Mouse (Mus musculus): ENCODE measurements around the gene Faap100. TPM values are rescaled to one million over a fixed set of nuclear protein-coding genes. Genes with fewer than 3 reads are reported as not detected.
"Not testable (repeated sequence)": the region's sequence is repeated elsewhere in the genome, so short reads cannot be mapped to it uniquely, and the experiment has no call there.

Faap100 gene
- polyA plus RNA-seq, 1 experiment from 2014 or later, result 36.0 TPM

GRCm38 (mm10) chr11:120354304-120355276, 24.0 kb downstream of the Faap100 start:
- H3K4me1 ChIP-seq, result peaks cover 67% of the 10 kb centered on the region
- H3K4me3 ChIP-seq, result no peak overlapping the region
- no peaks in the 10 kb centered on the region for H3K36me3 ChIP-seq (replicated peaks)
- no peaks in the 10 kb centered on the region for H3K9me3 ChIP-seq
- WGBS, result 91% methylated on average over 17 of the region's 17 CpGs
- H3K27me3 ChIP-seq (ENCODE audit: poor library complexity, severe bottlenecking), result peaks cover 8% of the 10 kb centered on the region; the same call in 1 of the 2 replicates
- DNase-seq (ENCODE audit: extremely low spot score, low spot score), result no peak
- no peak overlapping the region for H3K27ac ChIP-seq

- Histone ChIP-seq H3K27me3 (ENCODE audit: poor library complexity, severe bottlenecking) (peaks cover 8% of the 10 kb centered on the region; the same call in 1 of the 2 replicates), H3K4me3 (peak overlapping the region; percentile 21), H3K27ac (peak overlapping the region; percentile 56), H3K4me1 (peaks cover 67% of the 10 kb centered on the region), H3K9me3 (no peaks in the 10 kb centered on the region), H3K36me3 (replicated peaks) (no peaks in the 10 kb centered on the region)
- DNase-seq (ENCODE audit: extremely low spot score, low spot score), result peak; percentile 58
- 27% methylated on average over 26 of the region's 26 CpGs for WGBS
Measured at GRCm38 (mm10) chr11:120353500-120354303, 24.9 kb downstream of the Faap100 start.

GRCm38 (mm10) chr11:120352571-120353290, 25.8 kb downstream of the Faap100 start:
- 0 out of 2 replicates have a peak overlapping the region, but pooled peaks have one; percentile 21 for H3K4me3 ChIP-seq
- H3K9me3 ChIP-seq, result no peaks in the 10 kb centered on the region
- H3K4me1 ChIP-seq, result peaks cover 59% of the 10 kb centered on the region
- peaks cover 8% of the 10 kb centered on the region; the same call in 1 of the 2 replicates for H3K27me3 ChIP-seq (ENCODE audit: poor library complexity, severe bottlenecking)
- peak overlapping the region; percentile 56 for H3K27ac ChIP-seq
- WGBS, result 78% methylated on average over 13 of the region's 13 CpGs
- peaks cover 3% of the 10 kb centered on the region; the same call in 1 of the 2 replicates for H3K36me3 ChIP-seq (replicated peaks)
- no peak for DNase-seq (ENCODE audit: extremely low spot score, low spot score)

- not testable (repeated sequence) for H3K27ac ChIP-seq; DNase-seq (ENCODE audit: extremely low spot score, low spot score); H3K36me3 ChIP-seq (replicated peaks); H3K9me3 ChIP-seq; H3K27me3 ChIP-seq (ENCODE audit: poor library complexity, severe bottlenecking)
- peaks cover 57% of the 10 kb centered on the region for H3K4me1 ChIP-seq
- 93% methylated on average over 5 of the region's 5 CpGs for WGBS
- peak overlapping the region; percentile 99; the same call in 1 of the 2 replicates for H3K4me3 ChIP-seq
Measured at GRCm38 (mm10) chr11:120352093-120352350, 26.5 kb downstream of the Faap100 start.

- H3K9me3 ChIP-seq, result no peaks in the 10 kb centered on the region
- H3K27me3 ChIP-seq (ENCODE audit: poor library complexity, severe bottlenecking), result peaks cover 8% of the 10 kb centered on the region; the same call in 1 of the 2 replicates
- peaks cover 11% of the 10 kb centered on the region for H3K36me3 ChIP-seq (replicated peaks)
- 92% methylated on average over 10 of the region's 10 CpGs for WGBS
- peak overlapping the region; percentile 100 for H3K27ac ChIP-seq
- no peak for DNase-seq (ENCODE audit: extremely low spot score, low spot score)
- H3K4me3 ChIP-seq, result peak overlapping the region; percentile 99
- H3K4me1 ChIP-seq, result peaks cover 61% of the 10 kb centered on the region
Measured at GRCm38 (mm10) chr11:120351250-120352092, 27.1 kb downstream of the Faap100 start.

- 27% methylated on average over 11 of the region's 11 CpGs for WGBS
- Histone ChIP-seq H3K27me3 (ENCODE audit: poor library complexity, severe bottlenecking) (peaks cover 8% of the 10 kb centered on the region; the same call in 1 of the 2 replicates), H3K4me1 (peaks cover 63% of the 10 kb centered on the region), H3K36me3 (replicated peaks) (peaks cover 14% of the 10 kb centered on the region), H3K4me3 (peak overlapping the region; percentile 99), H3K27ac (peak overlapping the region; percentile 100), H3K9me3 (no peaks in the 10 kb centered on the region)
- no peak for DNase-seq (ENCODE audit: extremely low spot score, low spot score)
Measured at GRCm38 (mm10) chr11:120350711-120351110, 27.9 kb downstream of the Faap100 start.

- Histone ChIP-seq H3K27me3 (ENCODE audit: poor library complexity, severe bottlenecking) (peaks cover 8% of the 10 kb centered on the region; the same call in 1 of the 2 replicates), H3K27ac (peak overlapping the region; percentile 100), H3K4me1 (peaks cover 64% of the 10 kb centered on the region), H3K36me3 (replicated peaks) (peaks cover 18% of the 10 kb centered on the region), H3K4me3 (peak overlapping the region; percentile 99), H3K9me3 (no peaks in the 10 kb centered on the region)
- 2% methylated on average over 67 of the region's 68 CpGs for WGBS
- DNase-seq (ENCODE audit: extremely low spot score, low spot score), result peak; percentile 95
Measured at GRCm38 (mm10) chr11:120349986-120350702, 28.4 kb downstream of the Faap100 start.

GRCm38 (mm10) chr11:120349371-120349985, 29.1 kb downstream of the Faap100 start:
- DNase-seq (ENCODE audit: extremely low spot score, low spot score), result no peak
- H3K27ac ChIP-seq, result peak overlapping the region; percentile 100
- H3K36me3 ChIP-seq (replicated peaks), result peaks cover 25% of the 10 kb centered on the region
- peak overlapping the region; percentile 99 for H3K4me3 ChIP-seq
- no peaks in the 10 kb centered on the region for H3K9me3 ChIP-seq
- peaks cover 61% of the 10 kb centered on the region for H3K4me1 ChIP-seq
- H3K27me3 ChIP-seq (ENCODE audit: poor library complexity, severe bottlenecking), result peaks cover 8% of the 10 kb centered on the region; the same call in 1 of the 2 replicates
- 5% methylated on average over 16 of the region's 16 CpGs for WGBS

- Histone ChIP-seq H3K36me3 (replicated peaks) (peaks cover 25% of the 10 kb centered on the region), H3K27ac (peak overlapping the region; percentile 100), H3K9me3 (no peaks in the 10 kb centered on the region), H3K4me1 (peaks cover 60% of the 10 kb centered on the region), H3K27me3 (ENCODE audit: poor library complexity, severe bottlenecking) (peaks cover 8% of the 10 kb centered on the region; the same call in 1 of the 2 replicates), H3K4me3 (peak overlapping the region; percentile 99)
- DNase-seq (ENCODE audit: extremely low spot score, low spot score), result peak; percentile 81
- 8% methylated on average over 53 of the region's 53 CpGs for WGBS
Measured at GRCm38 (mm10) chr11:120348684-120349370, 29.7 kb downstream of the Faap100 start.
